Mouse (Mus musculus): ENCODE results near the gene Scd3. TPM values are rescaled to one million over a fixed set of nuclear protein-coding genes. Genes with fewer than 3 reads are reported as not detected.

Gene Scd3
- not detected in 2 replicates for total RNA-seq (2017)

GRCm38 (mm10) chr19:44203015-44203564 lies at the start of gene Scd3:
TSS of gene Scd3 (plus strand) at chr19:44203269.
- no peak for ATAC-seq (replicated peaks; ENCODE audit: low read depth, poor library complexity, severe bottlenecking)

GRCm38 (mm10) chr19:44153781-44154180 lies 49.3 kb upstream of the Scd3 start:
- ATAC-seq (replicated peaks; ENCODE audit: low read depth, poor library complexity, severe bottlenecking), result no peak

GRCm38 (mm10) chr19:44157005-44157404 lies 46.1 kb upstream of the Scd3 start:
- no peak for ATAC-seq (replicated peaks; ENCODE audit: low read depth, poor library complexity, severe bottlenecking)

GRCm38 (mm10) chr19:44159386-44159785 lies 43.7 kb upstream of the Scd3 start:
- no peak for ATAC-seq (replicated peaks; ENCODE audit: low read depth, poor library complexity, severe bottlenecking)

GRCm38 (mm10) chr19:44161515-44161914 lies 41.6 kb upstream of the Scd3 start:
- ATAC-seq (replicated peaks; ENCODE audit: low read depth, poor library complexity, severe bottlenecking), result peak; percentile 79

- ATAC-seq (replicated peaks; ENCODE audit: low read depth, poor library complexity, severe bottlenecking), result no peak
Observed at GRCm38 (mm10) chr19:44174835-44175234, 28.2 kb upstream of the Scd3 start.

GRCm38 (mm10) chr19:44176741-44177140 lies 26.3 kb upstream of the Scd3 start:
- no peak for ATAC-seq (replicated peaks; ENCODE audit: low read depth, poor library complexity, severe bottlenecking)

- no peak for ATAC-seq (replicated peaks; ENCODE audit: low read depth, poor library complexity, severe bottlenecking)
Observed at GRCm38 (mm10) chr19:44180502-44180901, 22.6 kb upstream of the Scd3 start.

GRCm38 (mm10) chr19:44183968-44184367 lies 19.1 kb upstream of the Scd3 start:
- no peak for ATAC-seq (replicated peaks; ENCODE audit: low read depth, poor library complexity, severe bottlenecking)

- no peak for ATAC-seq (replicated peaks; ENCODE audit: low read depth, poor library complexity, severe bottlenecking)
Observed at GRCm38 (mm10) chr19:44189056-44189455, 14.0 kb upstream of the Scd3 start.

GRCm38 (mm10) chr19:44192342-44192741 lies 10.7 kb upstream of the Scd3 start, which contains the start of gene Pkd2l1:
TSS of gene Pkd2l1 (minus strand) at chr19:44192442.
- ATAC-seq (replicated peaks; ENCODE audit: low read depth, poor library complexity, severe bottlenecking), result no peak

- ATAC-seq (replicated peaks; ENCODE audit: low read depth, poor library complexity, severe bottlenecking), result no peak
Observed at GRCm38 (mm10) chr19:44193906-44194305, 9.2 kb upstream of the Scd3 start.

- peak; percentile 39 for ATAC-seq (replicated peaks; ENCODE audit: low read depth, poor library complexity, severe bottlenecking)
Observed at GRCm38 (mm10) chr19:44195138-44195537, 7.9 kb upstream of the Scd3 start.

GRCm38 (mm10) chr19:44197053-44197852 lies 5.8 kb upstream of the Scd3 start:
- peak; percentile 85 for ATAC-seq (replicated peaks; ENCODE audit: low read depth, poor library complexity, severe bottlenecking)

GRCm38 (mm10) chr19:44198494-44198893 lies 4.6 kb upstream of the Scd3 start:
- ATAC-seq (replicated peaks; ENCODE audit: low read depth, poor library complexity, severe bottlenecking), result no peak

- no peak for ATAC-seq (replicated peaks; ENCODE audit: low read depth, poor library complexity, severe bottlenecking)
Observed at GRCm38 (mm10) chr19:44198964-44199363, 4.1 kb upstream of the Scd3 start.

- peak; percentile 66; the same call in 1 of the 2 replicates for ATAC-seq (replicated peaks; ENCODE audit: low read depth, poor library complexity, severe bottlenecking)
Observed at GRCm38 (mm10) chr19:44207079-44207478, 4.0 kb downstream of the Scd3 start.

- ATAC-seq (replicated peaks; ENCODE audit: low read depth, poor library complexity, severe bottlenecking), result 0 out of 2 replicates have a peak, but pooled peaks have one; percentile 29
Observed at GRCm38 (mm10) chr19:44215255-44215654, 12.2 kb downstream of the Scd3 start.

- peak; percentile 69; the same call in 1 of the 2 replicates for ATAC-seq (replicated peaks; ENCODE audit: low read depth, poor library complexity, severe bottlenecking)
Observed at GRCm38 (mm10) chr19:44217958-44218525, 15.0 kb downstream of the Scd3 start.

- ATAC-seq (replicated peaks; ENCODE audit: low read depth, poor library complexity, severe bottlenecking), result peak; percentile 99
Observed at GRCm38 (mm10) chr19:44225728-44226127, 22.7 kb downstream of the Scd3 start.

- ATAC-seq (replicated peaks; ENCODE audit: low read depth, poor library complexity, severe bottlenecking), result no peak
Observed at GRCm38 (mm10) chr19:44229776-44230175, 26.7 kb downstream of the Scd3 start.
